Mouse (Mus musculus): ENCODE results near the gene Ufm1. TPM values are rescaled to one million over a fixed set of nuclear protein-coding genes. Genes with fewer than 3 reads are reported as not detected.

The Ufm1 gene
- total and polyA plus RNA-seq, 2 experiments from 2014 or later = 18.0 to 86.6 TPM

DNA sequence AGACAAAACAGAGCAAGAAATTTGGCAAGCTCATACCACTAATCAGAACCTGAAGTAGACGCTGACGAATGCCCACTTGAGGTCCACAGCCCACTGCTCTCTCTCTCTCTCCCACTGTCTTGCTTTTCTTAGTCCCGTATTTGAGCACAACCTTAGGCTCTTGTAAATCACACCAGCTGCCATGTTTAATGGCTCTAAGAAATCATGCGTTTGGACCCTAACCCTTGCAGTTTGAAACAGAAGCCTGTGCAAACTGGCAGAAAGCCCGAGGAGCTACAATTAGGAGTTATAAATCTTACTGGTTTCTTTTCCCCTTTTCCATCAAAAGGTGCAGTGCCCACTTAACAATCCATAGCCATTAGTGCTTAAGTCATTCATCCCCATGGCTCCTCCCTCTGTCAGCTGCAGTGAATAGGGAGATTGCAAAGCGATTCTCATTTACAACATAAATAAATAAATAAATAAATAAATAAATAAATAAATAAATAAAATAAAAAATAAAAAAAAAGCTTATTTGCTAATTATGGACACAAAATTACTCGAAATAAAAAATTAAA is 50.1 kb downstream of the Ufm1 start:
- no peaks in the 10 kb centered on the region for H3K36me3 ChIP-seq (ENCODE audit: insufficient read depth, low read length)
- H3K27ac ChIP-seq = no peak overlapping the region
- H3K4me2 ChIP-seq (ENCODE audit: low read depth, low read length) = no peak overlapping the region
- DNase-seq (ENCODE audit: low spot score) (no peak), ATAC-seq (no peak)
- no peak overlapping the region for H3K9ac ChIP-seq (replicated peaks; ENCODE audit: low read length)
- H3K9me3 ChIP-seq (ENCODE audit: low read length) = no peaks in the 10 kb centered on the region
- 74% methylated on average over 7 of the region's 7 CpGs for WGBS
- no peak for TF ChIP-seq CTCF (IDR thresholded peaks at IDR 0.05; ENCODE audit: low read depth)
- no peak overlapping the region for H3K4me3 ChIP-seq (ENCODE audit: low read length)
- no peaks in the 10 kb centered on the region for H3K4me1 ChIP-seq (ENCODE audit: insufficient read depth, low read length)
- no peaks in the 10 kb centered on the region for H3K27me3 ChIP-seq (ENCODE audit: insufficient read depth, low read length)

Other genes starting within 250 kb of the Ufm1 start
- 13.9 and 17.6 TPM in 2 replicates for gene Frem2, start 206.5 kb downstream of the Ufm1 start, total RNA-seq (2014; rRNA removed)
- 1.7 TPM in 2 replicates for gene Frem2, start 206.5 kb downstream of the Ufm1 start, polyA plus RNA-seq (2015; fragmentation: Nextera tagmentation; extraction: Ambion mirVana)
- not detected in 2 replicates for gene Gm10985, start 18.7 kb downstream of the Ufm1 start, total RNA-seq (2014; rRNA removed)
- not detected in 2 replicates for gene Gm10985, start 18.7 kb downstream of the Ufm1 start, polyA plus RNA-seq (2015; fragmentation: Nextera tagmentation; extraction: Ambion mirVana)